ENCODE assay signal across 27 mouse cellular contexts in the genomic region with DNA sequence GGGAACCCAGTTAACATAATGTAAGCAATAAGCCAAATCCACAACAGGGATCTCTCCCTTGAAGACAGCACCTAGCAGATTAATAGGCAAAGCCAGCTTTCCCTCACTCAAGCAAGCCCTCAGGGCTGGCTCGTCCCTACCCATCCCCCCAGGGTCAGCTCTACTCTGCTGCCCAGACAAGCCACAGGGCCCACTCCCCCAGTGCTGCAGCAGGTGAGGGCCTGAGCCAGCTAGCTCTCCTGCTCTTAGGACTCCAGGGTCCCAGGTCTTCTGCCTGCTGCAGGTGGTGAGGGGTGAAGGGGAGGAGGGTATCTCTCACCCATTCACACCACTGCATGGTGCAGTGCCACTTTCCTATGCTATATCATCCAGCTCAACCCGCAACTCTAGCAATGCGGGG.
DNase-seq lines count a peak whose midpoint lies in the region; ATAC-seq lines count a peak whose summit lies in the region.
"Had no signal": no experiment of that assay in that cellular context is flagged by ENCODE, and none has a peak within 500 bp of the region (broad histone marks: within the 10 kb centered on the region; RNA-seq: fewer than 3 reads in every experiment).

No protein-coding gene starts in this region.

- no peaks in the 10 kb centered on the region for H3K4me1 ChIP-seq in heart, embryonic 12.5 days (replicated peaks)
- no peaks in the 10 kb centered on the region for H3K4me1 ChIP-seq in heart, embryonic 10.5 days
- H3K4me1 ChIP-seq in kidney, embryonic 15.5 days: no peaks in the 10 kb centered on the region
- H3K4me1 ChIP-seq in kidney, embryonic 14.5 days (ENCODE audit: control insufficient read depth, insufficient read depth, low read length): no peaks in the 10 kb centered on the region
- no peaks in the 10 kb centered on the region for H3K4me1 ChIP-seq in megakaryocyte, embryonic 14.5 days
- H3K4me1 ChIP-seq in midbrain, embryonic 14.5 days (ENCODE audit: control insufficient read depth, insufficient read depth, low read length): no peaks in the 10 kb centered on the region
- no peaks in the 10 kb centered on the region for H3K4me1 ChIP-seq in midbrain, embryonic 15.5 days
- H3K4me1 ChIP-seq: embryonic facial prominence, embryonic 10.5 days; embryonic facial prominence, embryonic 13.5 days; forebrain, embryonic 12.5 days; forebrain, embryonic 15.5 days; hindbrain, embryonic 15.5 days had no signal

- no peaks in the 10 kb centered on the region for H3K36me3 ChIP-seq in heart, embryonic 12.5 days
- no peaks in the 10 kb centered on the region for H3K36me3 ChIP-seq in heart, embryonic 10.5 days
- no peaks in the 10 kb centered on the region for H3K36me3 ChIP-seq in kidney, embryonic 15.5 days
- no peaks in the 10 kb centered on the region for H3K36me3 ChIP-seq in kidney, embryonic 14.5 days (ENCODE audit: control insufficient read depth, insufficient read depth, low read length)
- H3K36me3 ChIP-seq in megakaryocyte, embryonic 14.5 days (replicated peaks; ENCODE audit: low read length): no peaks in the 10 kb centered on the region
- H3K36me3 ChIP-seq in midbrain, embryonic 14.5 days (ENCODE audit: control insufficient read depth, insufficient read depth, low read length): no peaks in the 10 kb centered on the region
- no peaks in the 10 kb centered on the region for H3K36me3 ChIP-seq in midbrain, embryonic 15.5 days (replicated peaks)
- H3K36me3 ChIP-seq: embryonic facial prominence, embryonic 10.5 days; embryonic facial prominence, embryonic 13.5 days; forebrain, embryonic 12.5 days; forebrain, embryonic 15.5 days; G1E; hindbrain, embryonic 15.5 days had no signal

- 77% methylated on average over 3 of the region's 3 CpGs for WGBS in heart, embryonic 12.5 days
- 73% methylated on average over 3 of the region's 3 CpGs for WGBS in heart, embryonic 10.5 days
- WGBS in kidney, embryonic 15.5 days: 86% methylated on average over 3 of the region's 3 CpGs
- 83% methylated on average over 3 of the region's 3 CpGs for WGBS in kidney, embryonic 14.5 days
- WGBS in midbrain, embryonic 14.5 days: 90% methylated on average over 3 of the region's 3 CpGs
- 86% methylated on average over 3 of the region's 3 CpGs for WGBS in midbrain, embryonic 15.5 days

- H3K9me3 ChIP-seq in heart, embryonic 12.5 days (replicated peaks): peaks cover 8% of the 10 kb centered on the region
- H3K9me3 ChIP-seq in heart, embryonic 10.5 days: peaks cover 2% of the 10 kb centered on the region; the same call in 1 of the 2 replicates
- H3K9me3 ChIP-seq in kidney, embryonic 15.5 days (replicated peaks): 0 out of 2 replicates have a peak, but pooled peaks cover 2% of the 10 kb centered on the region
- H3K9me3 ChIP-seq in kidney, embryonic 14.5 days (ENCODE audit: control insufficient read depth, low read length): peaks cover 3% of the 10 kb centered on the region; the same call in 1 of the 2 replicates
- H3K9me3 ChIP-seq in megakaryocyte, embryonic 14.5 days: peaks cover 33% of the 10 kb centered on the region
- H3K9me3 ChIP-seq in midbrain, embryonic 14.5 days (ENCODE audit: control insufficient read depth, low read length): no peaks in the 10 kb centered on the region
- H3K9me3 ChIP-seq in midbrain, embryonic 15.5 days: no peaks in the 10 kb centered on the region
- H3K9me3 ChIP-seq: embryonic facial prominence, embryonic 13.5 days; forebrain, embryonic 12.5 days; forebrain, embryonic 15.5 days; hindbrain, embryonic 15.5 days had no signal

- no peak overlapping the region for H3K4me2 ChIP-seq in heart, embryonic 12.5 days
- no peak overlapping the region for H3K4me2 ChIP-seq in kidney, embryonic 15.5 days
- H3K4me2 ChIP-seq in kidney, embryonic 14.5 days (replicated peaks; ENCODE audit: low read depth, low read length): no peak overlapping the region
- no peak overlapping the region for H3K4me2 ChIP-seq in midbrain, embryonic 14.5 days (ENCODE audit: low read length)
- H3K4me2 ChIP-seq in midbrain, embryonic 15.5 days: no peak overlapping the region
- H3K4me2 ChIP-seq: embryonic facial prominence, embryonic 13.5 days; forebrain, embryonic 12.5 days; forebrain, embryonic 15.5 days; hindbrain, embryonic 15.5 days had no signal

- DNase-seq in heart, embryonic 10.5 days (ENCODE audit: low spot score): no peak
- DNase-seq in midbrain, embryonic 14.5 days: no peak
- DNase-seq: adrenal gland, postnatal 10 days; adrenal gland, postnatal 36 days; B cell, adult 2 months; cerebellum, adult 11 months; cerebellum, adult 2 months; cerebellum, adult 9-11 months; cerebellum, postnatal 36 days; embryo, embryonic 11 days; gastrocnemius, postnatal 25 days; heart, adult 18-20 months had no signal

- H3K27ac ChIP-seq in heart, embryonic 12.5 days (ENCODE audit: poor library complexity, severe bottlenecking): no peak overlapping the region
- no peak overlapping the region for H3K27ac ChIP-seq in heart, embryonic 10.5 days
- H3K27ac ChIP-seq in kidney, embryonic 15.5 days: no peak overlapping the region
- no peak overlapping the region for H3K27ac ChIP-seq in kidney, embryonic 14.5 days (ENCODE audit: low read depth, low read length)
- no peak overlapping the region for H3K27ac ChIP-seq in midbrain, embryonic 14.5 days (replicated peaks; ENCODE audit: low read depth, low read length)
- no peak overlapping the region for H3K27ac ChIP-seq in midbrain, embryonic 15.5 days
- H3K27ac ChIP-seq: embryonic facial prominence, embryonic 10.5 days; embryonic facial prominence, embryonic 13.5 days; forebrain, embryonic 12.5 days; forebrain, embryonic 15.5 days; hindbrain, embryonic 15.5 days had no signal

- no peaks in the 10 kb centered on the region for H3K27me3 ChIP-seq in heart, embryonic 12.5 days (replicated peaks)
- H3K27me3 ChIP-seq in heart, embryonic 10.5 days (ENCODE audit: insufficient read depth, poor library complexity, severe bottlenecking): no peaks in the 10 kb centered on the region
- H3K27me3 ChIP-seq in kidney, embryonic 15.5 days: no peaks in the 10 kb centered on the region
- no peaks in the 10 kb centered on the region for H3K27me3 ChIP-seq in kidney, embryonic 14.5 days (ENCODE audit: control insufficient read depth, insufficient read depth, low read length)
- H3K27me3 ChIP-seq in megakaryocyte, embryonic 14.5 days (replicated peaks): no peaks in the 10 kb centered on the region
- no peaks in the 10 kb centered on the region for H3K27me3 ChIP-seq in midbrain, embryonic 14.5 days (ENCODE audit: control insufficient read depth, insufficient read depth, low read length)
- no peaks in the 10 kb centered on the region for H3K27me3 ChIP-seq in midbrain, embryonic 15.5 days (replicated peaks)
- H3K27me3 ChIP-seq: CH12.LX; embryonic facial prominence, embryonic 13.5 days; forebrain, embryonic 12.5 days; forebrain, embryonic 15.5 days; hindbrain, embryonic 15.5 days; Patski had no signal

- no peak overlapping the region for H3K4me3 ChIP-seq in heart, embryonic 12.5 days
- no peak overlapping the region for H3K4me3 ChIP-seq in heart, embryonic 10.5 days
- no peak overlapping the region for H3K4me3 ChIP-seq in kidney, embryonic 15.5 days (replicated peaks)
- no peak overlapping the region for H3K4me3 ChIP-seq in kidney, embryonic 14.5 days (ENCODE audit: low read length)
- peak overlapping the region; percentile 7 for H3K4me3 ChIP-seq in megakaryocyte, embryonic 14.5 days (replicated peaks)
- no peak overlapping the region for H3K4me3 ChIP-seq in midbrain, embryonic 14.5 days (replicated peaks; ENCODE audit: low read depth, low read length)
- no peak overlapping the region for H3K4me3 ChIP-seq in midbrain, embryonic 15.5 days
- H3K4me3 ChIP-seq: embryonic facial prominence, embryonic 10.5 days; embryonic facial prominence, embryonic 13.5 days; erythroblast, embryonic 14.5 days; forebrain, embryonic 12.5 days; forebrain, embryonic 15.5 days; hindbrain, embryonic 15.5 days had no signal

- 0 out of 2 replicates have a peak, but pooled peaks have one; percentile 15 for ATAC-seq in heart, embryonic 12.5 days (ENCODE audit: insufficient number of reproducible peaks, low FRiP score)
- 0 out of 2 replicates have a peak, but pooled peaks have one; percentile 9 for ATAC-seq in kidney, embryonic 15.5 days (replicated peaks; ENCODE audit: low FRiP score)
- no peak for ATAC-seq in kidney, embryonic 14.5 days (ENCODE audit: low FRiP score, low TSS enrichment)
- no peak for ATAC-seq in megakaryocyte, adult 5-6 weeks (ENCODE audit: poor library complexity, severe bottlenecking)
- ATAC-seq in midbrain, embryonic 14.5 days (ENCODE audit: low FRiP score, low TSS enrichment): peak; percentile 50; the same call in 1 of the 2 replicates
- ATAC-seq in midbrain, embryonic 15.5 days (replicated peaks): no peak
- ATAC-seq: Patski had no signal

- H3K9ac ChIP-seq in heart, embryonic 12.5 days: no peak overlapping the region
- no peak overlapping the region for H3K9ac ChIP-seq in kidney, embryonic 15.5 days
- H3K9ac ChIP-seq in kidney, embryonic 14.5 days (ENCODE audit: low read depth, low read length): no peak overlapping the region
- H3K9ac ChIP-seq in midbrain, embryonic 14.5 days (replicated peaks; ENCODE audit: low read length): no peak overlapping the region
- H3K9ac ChIP-seq in midbrain, embryonic 15.5 days: no peak overlapping the region
- H3K9ac ChIP-seq: embryonic facial prominence, embryonic 13.5 days; forebrain, embryonic 12.5 days; forebrain, embryonic 15.5 days; hindbrain, embryonic 15.5 days had no signal

Comparison
In these comparisons a context has a peak if more than half of its experiments do, and no peak if none do; other contexts are left out.
1. ATAC-seq: peak in heart, embryonic 12.5 days (single experiment), kidney, embryonic 15.5 days (single experiment) and midbrain, embryonic 14.5 days (single experiment); none in kidney, embryonic 14.5 days (single experiment), megakaryocyte, adult 5-6 weeks (single experiment) and midbrain, embryonic 15.5 days (single experiment).